Mouse (Mus musculus) Patski (cell line): Measurements from ENCODE around the gene Slc12a1. TPM values are rescaled to one million over a fixed set of nuclear protein-coding genes. Genes with fewer than 3 reads are reported as not detected.

Source experiments
- ATAC-seq: fragments of 100-300 bp; one replicate; pipeline ENCODE4 v1.8.0; 2021
- CTCF ChIA-PET: fragments of 350-600 bp; sonication (Branson Sonifier 250); formaldehyde crosslinking; loops from one replicate; lab custom pipeline; 2022; ENCODE audit warnings: inconsistent platforms; lab: Charles Lee
- POLR2A ChIA-PET: fragments of 350-600 bp; sonication (Branson Sonifier 250); formaldehyde crosslinking; loops from one replicate; lab custom pipeline; 2022; ENCODE audit warnings: antibody characterized with exemption, inconsistent platforms; lab: Charles Lee
- DNase-seq: peaks from one replicate; pipeline ENCODE4 v3.0.0-alpha.2; 2011; ENCODE audit warnings: low read depth, low spot score
- H3K27me3 ChIP-seq: fragments of 371-371 bp; one replicate; pipeline ENCODE4 v1.5.1; 2021
- CTCF ChIP-seq: fragments of 100-300 bp; IDR thresholded peaks from one replicate; pipeline ENCODE4 v1.5.1; 2021
- in situ Hi-C: fragments of 300-500 bp; cut with MboI; formaldehyde crosslinking; loops from 3 replicates; pipeline ENCODE4 v1.11.1; 2018; ENCODE audit warnings: low pct_unique_long_range_greater_than_20kb, mixed read lengths
- polyA plus RNA-seq: library from polyadenylated mRNA; unstranded; gene quantifications from one replicate; pipeline ENCODE4 v1.2.3, GENCODE M21; 2021

Gene Slc12a1
- polyA plus RNA-seq, 1 experiment from 2014 or later = 0.09 TPM

DNA sequence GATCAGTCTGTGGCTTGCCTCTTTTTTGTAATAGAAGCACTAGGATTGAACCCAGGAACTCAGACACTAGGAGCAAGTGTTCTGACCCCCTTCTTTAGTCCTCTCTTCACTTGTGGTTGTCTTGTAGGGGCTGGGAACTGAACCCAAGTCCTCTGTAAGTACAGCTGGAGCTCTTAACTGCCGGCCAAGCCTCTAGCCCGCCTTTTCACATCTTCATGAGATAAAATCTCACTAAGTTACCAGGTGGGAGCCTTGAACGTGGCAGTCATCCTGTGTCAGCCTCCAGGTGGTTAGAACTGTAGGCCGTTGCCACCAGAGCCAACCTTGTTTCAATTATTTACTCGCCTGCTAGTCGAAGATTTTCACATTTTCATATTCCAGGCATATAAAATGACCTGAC, 101.4 kb downstream of the Slc12a1 start:
- ATAC-seq (no peak), DNase-seq (no peak)
- in situ Hi-C loops = no loop called here
- ChIA-PET CTCF (interaction anchor here (1.2 kb wide), 1 partner anchor 39 kb away, joined by 3 read pairs; no protein-coding TSS in a partner anchor), POLR2A (no interaction called here)
- TF ChIP-seq CTCF = no peak
- H3K27me3 ChIP-seq = no peaks in the 10 kb centered on the region

GRCm38 (mm10) chr2:125254630-125255029, 102.3 kb downstream of the Slc12a1 start:
- ChIA-PET CTCF (interaction anchor here (1.2 kb wide), 1 partner anchor 40 kb away, joined by 3 read pairs; no protein-coding TSS in a partner anchor), POLR2A (no interaction called here)
- ATAC-seq = no peak
- in situ Hi-C loops = no loop called here
- no peak for TF ChIP-seq CTCF
- H3K27me3 ChIP-seq = no peaks in the 10 kb centered on the region
- DNase-seq = no peak

GRCm38 (mm10) chr2:125255886-125256285, 103.6 kb downstream of the Slc12a1 start:
- in situ Hi-C loops = no loop called here

GRCm38 (mm10) chr2:125259230-125260120, 107.2 kb downstream of the Slc12a1 start:
- POLR2A ChIA-PET = interaction anchor here (0.6 kb wide), 1 partner anchor 34 kb away, joined by 3 read pairs; no protein-coding TSS in a partner anchor
- CTCF ChIA-PET = interaction anchor here (1.0 to 2.5 kb wide), 5 partner anchors 10 to 346 kb away, joined by 3 to 11 read pairs (median 4); no protein-coding TSS in a partner anchor
- DNase-seq (no peak), ATAC-seq (peak; percentile 54)
- TF ChIP-seq CTCF = peak; percentile 67
- in situ Hi-C loops = loop anchor here (5.0 kb wide), 1 partner anchor 348 kb away; no protein-coding TSS in a partner anchor
- no peaks in the 10 kb centered on the region for H3K27me3 ChIP-seq

More at GRCm38 (mm10) chr2:125255886-125256285, 103.6 kb downstream of the Slc12a1 start:
- no peak for TF ChIP-seq CTCF
- H3K27me3 ChIP-seq = no peaks in the 10 kb centered on the region
- DNase-seq (no peak), ATAC-seq (no peak)
- ChIA-PET POLR2A (no interaction called here), CTCF (no interaction called here)

- ATAC-seq = no peak
- POLR2A ChIA-PET = interaction anchor here (0.6 to 0.8 kb wide), 2 partner anchors 33 to 44 kb away, joined by 3 read pairs; no protein-coding TSS in a partner anchor
- no peak for TF ChIP-seq CTCF
- no peaks in the 10 kb centered on the region for H3K27me3 ChIP-seq
- CTCF ChIA-PET = interaction anchor here (1.3 to 2.5 kb wide), 3 partner anchors 11 to 345 kb away, joined by 3 to 11 read pairs (median 9); no protein-coding TSS in a partner anchor
- no peak for DNase-seq
- in situ Hi-C loops = loop anchor here (5.0 kb wide), 1 partner anchor 347 kb away; no protein-coding TSS in a partner anchor
These were observed 108.0 kb downstream of the Slc12a1 start for GRCm38 (mm10) chr2:125260326-125260725.

- in situ Hi-C loops = loop anchor here (5.0 kb wide), 1 partner anchor 344 kb away; no protein-coding TSS in a partner anchor
- no peak for ATAC-seq
- ChIA-PET CTCF (interaction anchor here (1.7 kb wide), 1 partner anchor 342 kb away, joined by 11 read pairs; no protein-coding TSS in a partner anchor), POLR2A (no interaction called here)
- no peaks in the 10 kb centered on the region for H3K27me3 ChIP-seq
- no peak for DNase-seq
- peak; percentile 77 for TF ChIP-seq CTCF
These were observed 110.8 kb downstream of the Slc12a1 start for GRCm38 (mm10) chr2:125263056-125263455.

- ATAC-seq (no peak), DNase-seq (no peak)
- CTCF ChIA-PET = interaction anchor here (0.7 to 1.7 kb wide), 6 partner anchors 12 to 403 kb away, joined by 3 to 11 read pairs (median 3); no protein-coding TSS in a partner anchor
- no peak for TF ChIP-seq CTCF
- no peaks in the 10 kb centered on the region for H3K27me3 ChIP-seq
- POLR2A ChIA-PET = no interaction called here
- in situ Hi-C loops = loop anchor here (5.0 kb wide), 1 partner anchor 344 kb away; no protein-coding TSS in a partner anchor
These were observed 111.4 kb downstream of the Slc12a1 start for GRCm38 (mm10) chr2:125263753-125264152.

DNA sequence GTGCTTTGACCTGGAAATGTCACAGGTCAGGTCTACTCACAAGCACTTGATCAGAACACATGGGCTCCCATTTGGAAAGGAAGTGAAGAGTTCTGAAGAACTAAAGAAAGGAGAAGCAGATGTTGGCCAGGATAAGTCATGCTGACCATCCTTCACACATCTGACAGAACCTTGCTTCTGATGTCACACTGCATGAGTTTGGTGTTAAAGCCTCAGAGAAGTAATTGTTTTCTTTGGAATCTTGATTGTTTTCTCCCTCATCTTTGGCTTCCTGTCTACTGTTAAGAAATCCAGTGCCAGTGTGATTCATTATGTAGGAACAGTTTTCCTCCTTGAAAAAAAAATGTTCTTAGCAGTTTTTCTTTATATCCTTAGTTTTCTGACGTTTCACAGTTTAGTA, 116.6 kb downstream of the Slc12a1 start:
- in situ Hi-C loops = no loop called here
- ATAC-seq (no peak), DNase-seq (no peak)
- H3K27me3 ChIP-seq = no peaks in the 10 kb centered on the region
- CTCF ChIA-PET = interaction anchor here (1.6 kb wide), 1 partner anchor 35 kb away, joined by 3 read pairs; no protein-coding TSS in a partner anchor
- TF ChIP-seq CTCF = no peak
- POLR2A ChIA-PET = interaction anchor here (0.7 kb wide), 2 partner anchors 249 to 332 kb away, joined by 3 read pairs; no protein-coding TSS in a partner anchor

- ATAC-seq = peak; percentile 35
- ChIA-PET CTCF (interaction anchor here (0.6 to 1.0 kb wide), 4 partner anchors 11 to 329 kb away, joined by 3 read pairs; no protein-coding TSS in a partner anchor), POLR2A (no interaction called here)
- no peak for TF ChIP-seq CTCF
- H3K27me3 ChIP-seq = no peaks in the 10 kb centered on the region
- in situ Hi-C loops = no loop called here
- no peak for DNase-seq
These were observed 123.3 kb downstream of the Slc12a1 start for GRCm38 (mm10) chr2:125275617-125276016.

- no peaks in the 10 kb centered on the region for H3K27me3 ChIP-seq
- POLR2A ChIA-PET = no interaction called here
- DNase-seq (no peak), ATAC-seq (no peak)
- CTCF ChIA-PET = no interaction called here
- in situ Hi-C loops = no loop called here
- TF ChIP-seq CTCF = no peak
These were observed 124.4 kb downstream of the Slc12a1 start for GRCm38 (mm10) chr2:125276692-125277091.
